Mouse (Mus musculus): ENCODE measurements around the gene Nfia.

DNA sequence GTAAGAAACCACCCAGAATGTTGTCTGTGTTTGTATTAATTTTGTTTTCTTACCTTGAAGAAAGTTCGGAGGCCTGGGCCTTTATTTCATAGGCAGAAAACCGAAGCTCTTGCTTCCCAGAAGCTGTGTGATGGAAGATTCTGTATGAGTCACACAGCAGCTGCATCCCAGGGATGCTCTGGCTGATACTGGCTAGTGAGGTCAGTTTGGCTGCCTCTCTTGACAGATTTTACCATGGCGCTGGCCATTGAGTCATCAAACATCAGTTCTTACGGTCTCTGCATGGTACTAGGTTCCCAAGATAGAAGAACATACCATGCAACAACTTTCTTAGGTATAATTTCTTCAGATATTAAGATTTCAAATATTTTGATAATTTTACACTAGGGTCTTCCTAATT lies 22.3 kb downstream of the Nfia start:
- TF ChIP-seq CTCF (IDR thresholded peaks at IDR 0.05; ENCODE audit: low read depth, low read length) (no peak), POLR2A (IDR thresholded peaks at IDR 0.05; ENCODE audit: insufficient read depth, low read length) (no peak), EP300 (IDR thresholded peaks at IDR 0.05; ENCODE audit: insufficient read depth, low read depth, low read length) (no peak)
